Mouse (Mus musculus): ENCODE data around the gene Gprc5c.

- no peak for TF ChIP-seq CTCF (conservative IDR thresholded peaks at IDR 0.05 in 1 of 2, IDR thresholded peaks at IDR 0.05 in 1 of 2; ENCODE audit: low read depth in 2 of 2, low read length in 2 of 2)
- no peak for TF ChIP-seq MAZ (IDR thresholded peaks at IDR 0.05; ENCODE audit: low read depth, low read length)
- no peak for TF ChIP-seq IRF4 (IDR thresholded peaks at IDR 0.05; ENCODE audit: low read depth, low read length)
- no peak for TF ChIP-seq POLR2A (IDR thresholded peaks at IDR 0.05; ENCODE audit: low read depth, low read length)
- no peak for TF ChIP-seq KAT2A (IDR thresholded peaks at IDR 0.05; ENCODE audit: insufficient replicate concordance, low read length)
- no peak for TF ChIP-seq UBTF (IDR thresholded peaks at IDR 0.05; ENCODE audit: low read depth, low read length)
- no peak for TF ChIP-seq GABPA (IDR thresholded peaks at IDR 0.05; ENCODE audit: insufficient replicate concordance, low read depth, low read length)
- TF ChIP-seq ELF1 (IDR thresholded peaks at IDR 0.05; ENCODE audit: low read depth, low read length) = no peak
- TF ChIP-seq USF1 (IDR thresholded peaks at IDR 0.05; ENCODE audit: low read depth, low read length) = no peak
- no peak for TF ChIP-seq MYC (IDR thresholded peaks at IDR 0.05; ENCODE audit: low read depth, low read length)
- TF ChIP-seq NELFE (IDR thresholded peaks at IDR 0.05; ENCODE audit: low read depth, low read length) = no peak
Observed at GRCm38 (mm10) chr11:114843818-114844463, 7.0 kb upstream of the Gprc5c start.
